Mouse (Mus musculus) kidney, adult 11 months (tissue): ENCODE results near the gene Gm3468.
"Not testable (repeated sequence)": the region's sequence is repeated elsewhere in the genome, so short reads cannot be mapped to it uniquely, and the experiment has no call there.

Experiments
- DNase-seq: peaks from one replicate; pipeline ENCODE4 v3.0.0; 2022

The Gm3468 gene

GRCm38 (mm10) chr14:6108272-6108925, at the start of gene Gm3468:
Gm3468 (minus strand) TSS chr14:6108665.
- not testable (repeated sequence) for DNase-seq

DNA sequence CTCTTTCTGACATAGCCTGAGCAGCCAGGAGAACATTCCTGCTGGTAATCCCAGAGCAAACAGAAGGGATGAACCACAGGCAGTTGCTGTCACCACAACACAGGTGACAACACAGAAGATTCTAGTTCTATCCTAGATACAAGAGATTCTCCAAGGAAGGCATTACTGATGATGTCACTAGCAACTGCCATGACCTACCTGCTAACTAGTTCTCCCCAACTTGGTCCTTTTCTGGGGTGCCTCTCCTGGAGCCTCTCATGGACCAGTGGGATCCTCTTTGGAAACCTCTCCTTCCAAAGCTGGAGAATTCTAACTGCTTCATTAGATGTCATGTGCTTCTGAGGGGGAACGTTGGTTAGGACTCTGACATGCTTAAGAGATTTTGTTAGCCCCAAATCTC, 17.2 kb upstream of the Gm3468 start, which contains the start of gene Gm3476:
Gene Gm3476, minus strand, starts transcription at position 101 of the 400 bp plus-strand sequence.
- not testable (repeated sequence) for DNase-seq

- not testable (repeated sequence) for DNase-seq
Measured at GRCm38 (mm10) chr14:6107500-6107899, 965 bp downstream of the Gm3468 start.

GRCm38 (mm10) chr14:6093842-6094241, 14.6 kb downstream of the Gm3468 start, which contains the start of gene Gm8206:
Gm8206 (minus strand) TSS chr14:6093942.
- not testable (repeated sequence) for DNase-seq

GRCm38 (mm10) chr14:6058167-6058566, 50.3 kb downstream of the Gm3468 start, which contains the start of gene Gm6337:
Gm6337 (minus strand) TSS chr14:6058267.
- not testable (repeated sequence) for DNase-seq
